Mouse (Mus musculus) testis, postnatal 14 days (tissue): ENCODE measurements around the gene Tarbp1.
"Not testable (repeated sequence)": the region's sequence is repeated elsewhere in the genome, so short reads cannot be mapped to it uniquely, and the experiment has no call there.

Experiments
- DNase-seq: peaks from one replicate; pipeline ENCODE4 v3.0.0; 2021; ENCODE audit warnings: low spot score

Gene Tarbp1

GRCm38 (mm10) chr8:126405030-126405429, 69.8 kb downstream of the Tarbp1 start:
- no peak for DNase-seq

- not testable (repeated sequence) for DNase-seq
Measured at GRCm38 (mm10) chr8:126404550-126404949, 70.3 kb downstream of the Tarbp1 start.

DNA sequence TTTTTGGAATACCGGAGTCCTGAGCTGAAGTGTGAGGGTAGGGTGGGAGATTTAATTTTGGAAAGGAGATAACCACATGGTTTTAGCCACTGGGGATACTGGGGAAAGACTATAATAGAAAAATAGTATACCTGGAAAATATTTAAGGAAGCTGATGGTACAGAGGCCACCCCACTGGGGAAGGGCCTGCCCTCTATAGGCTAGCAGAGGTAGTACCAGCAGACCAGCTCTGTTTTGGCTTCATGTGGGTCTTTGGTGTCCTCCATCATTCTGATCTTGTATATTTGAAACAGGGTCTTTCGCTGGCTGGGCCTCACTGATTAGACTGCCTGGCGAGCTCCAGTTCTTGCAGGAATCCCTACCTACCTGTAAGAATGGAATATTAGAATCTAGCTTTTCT, 76.5 kb downstream of the Tarbp1 start:
- DNase-seq: no peak

DNA sequence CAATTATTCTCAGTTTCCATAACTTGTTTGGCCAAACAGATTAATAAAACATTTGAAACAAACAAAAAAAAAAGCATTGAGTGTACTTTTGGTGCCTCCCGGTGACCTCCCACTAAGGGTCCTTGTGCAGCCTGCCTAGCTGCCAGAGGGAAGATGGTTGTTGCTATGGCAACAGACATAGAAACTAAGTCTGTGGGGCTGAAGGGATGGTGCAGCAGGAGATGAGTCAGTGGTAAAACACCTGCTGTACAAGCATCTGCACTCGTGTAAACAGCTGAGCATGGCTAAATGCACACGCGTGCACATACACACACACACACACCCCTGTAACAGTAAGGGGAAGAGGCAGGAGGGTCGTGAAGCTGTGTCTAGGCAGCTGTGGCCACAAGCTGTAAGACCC, 78.9 kb downstream of the Tarbp1 start:
- DNase-seq: no peak

GRCm38 (mm10) chr8:126395386-126395785, 79.5 kb downstream of the Tarbp1 start:
- DNase-seq: no peak

DNA sequence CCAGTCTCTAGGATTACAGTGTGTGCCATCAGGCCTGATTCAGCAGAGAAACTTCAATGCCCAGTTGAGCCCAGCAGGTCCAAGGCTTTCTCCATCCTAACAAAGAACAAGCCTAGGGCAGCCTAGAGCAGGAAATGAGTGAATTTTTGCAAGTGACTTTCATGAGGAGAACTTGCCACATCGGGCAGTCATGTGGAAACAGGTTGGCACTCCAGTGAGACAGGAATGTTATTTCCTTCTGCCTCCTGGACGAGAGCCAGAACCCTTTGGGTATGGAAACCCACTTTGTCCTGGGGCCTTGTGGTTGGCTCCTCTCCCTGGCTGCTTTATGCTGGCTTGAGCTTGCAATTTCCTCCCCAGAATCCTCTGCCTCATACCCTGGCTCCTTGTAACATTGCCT, 83.3 kb downstream of the Tarbp1 start:
- DNase-seq: peak; percentile 28

GRCm38 (mm10) chr8:126387566-126387965, 87.3 kb downstream of the Tarbp1 start:
- peak; percentile 26 for DNase-seq

- DNase-seq: no peak
Measured at GRCm38 (mm10) chr8:126382749-126383148, 92.1 kb downstream of the Tarbp1 start.

GRCm38 (mm10) chr8:126382216-126382615, 92.6 kb downstream of the Tarbp1 start:
- no peak for DNase-seq

- no peak for DNase-seq
Measured at GRCm38 (mm10) chr8:126381299-126381698, 93.6 kb downstream of the Tarbp1 start.

GRCm38 (mm10) chr8:126380141-126380540, 94.7 kb downstream of the Tarbp1 start:
- no peak for DNase-seq

DNA sequence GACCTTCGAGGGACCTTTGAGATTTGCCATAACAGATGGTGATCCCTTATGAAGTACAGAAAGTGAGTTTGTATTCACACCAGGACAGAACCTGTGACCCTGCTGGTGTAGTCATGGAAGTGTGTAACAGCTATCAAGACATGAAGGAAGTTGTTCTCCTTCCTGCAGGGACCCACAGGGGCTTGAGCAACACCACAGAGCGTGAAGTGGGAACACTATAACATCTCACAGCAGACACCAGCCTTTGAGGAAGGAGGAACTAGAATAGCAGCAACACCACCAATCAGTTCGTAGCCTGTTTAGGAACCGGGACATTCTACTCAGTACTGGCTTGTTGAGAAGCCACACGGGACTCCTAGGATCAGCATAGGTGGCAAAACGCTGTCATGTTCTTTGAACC, 95.3 kb downstream of the Tarbp1 start:
- no peak for DNase-seq
